8 mouse cellular contexts compared by ENCODE assay signal in genomic region chr12:112941776-112942713, GRCm38 (mm10). TPM values are rescaled to one million over a fixed set of nuclear protein-coding genes. Genes with fewer than 3 reads are reported as not detected.
DNase-seq lines count a peak whose midpoint lies in the region; ATAC-seq lines count a peak whose summit lies in the region.

Gene Nudt14 (minus strand): TSS chr12:112942124.

- H3K27ac ChIP-seq in intestine, embryonic 16.5 days (ENCODE audit: low read length): peak within 1 kb of the TSS; percentile 81
- H3K27ac ChIP-seq in limb, embryonic 12.5 days: peak within 1 kb of the TSS; percentile 69
- H3K27ac ChIP-seq in midbrain, embryonic 13.5 days: no peak within 1 kb of the TSS

- peak within 1 kb of the TSS; percentile 81 for H3K4me2 ChIP-seq in intestine, embryonic 16.5 days (ENCODE audit: low read depth, low read length)
- H3K4me2 ChIP-seq in limb, embryonic 12.5 days: peak within 1 kb of the TSS; percentile 74
- H3K4me2 ChIP-seq in midbrain, embryonic 13.5 days (replicated peaks): peak within 1 kb of the TSS; percentile 65

- H3K9me3 ChIP-seq in intestine, embryonic 16.5 days (ENCODE audit: control insufficient read depth, low read length): no peaks in the 10 kb centered on the region
- H3K9me3 ChIP-seq in limb, embryonic 12.5 days: no peaks in the 10 kb centered on the region
- no peaks in the 10 kb centered on the region for H3K9me3 ChIP-seq in midbrain, embryonic 13.5 days

- 2% methylated on average over 57 of the region's 58 CpGs for WGBS in intestine, embryonic 16.5 days
- 2% methylated on average over 55 of the region's 58 CpGs for WGBS in limb, embryonic 12.5 days
- WGBS in midbrain, embryonic 13.5 days: 3% methylated on average over 54 of the region's 58 CpGs

- DNase-seq in cerebellum, adult 11 months: peak; percentile 65
- DNase-seq in embryo, embryonic 10.5 days (ENCODE audit: low spot score): peak; percentile 88
- DNase-seq in gonadal fat pad, adult 2 months (ENCODE audit: low read depth): no peak
- peak; percentile 68 to 79 for DNase-seq in spleen, adult 18-20 months

- H3K27me3 ChIP-seq in intestine, embryonic 16.5 days (replicated peaks; ENCODE audit: control insufficient read depth, insufficient read depth, low read length): no peaks in the 10 kb centered on the region
- no peaks in the 10 kb centered on the region for H3K27me3 ChIP-seq in limb, embryonic 12.5 days
- H3K27me3 ChIP-seq in midbrain, embryonic 13.5 days: no peaks in the 10 kb centered on the region

- H3K4me3 ChIP-seq in intestine, embryonic 16.5 days (ENCODE audit: low read length): peak within 1 kb of the TSS; percentile 75
- peak within 1 kb of the TSS; percentile 74 for H3K4me3 ChIP-seq in limb, embryonic 12.5 days (replicated peaks)
- H3K4me3 ChIP-seq in midbrain, embryonic 13.5 days (replicated peaks): peak within 1 kb of the TSS; percentile 73

- H3K36me3 ChIP-seq in intestine, embryonic 16.5 days (ENCODE audit: control insufficient read depth, insufficient read depth, low read length): no peaks in the 10 kb centered on the region
- H3K36me3 ChIP-seq in limb, embryonic 12.5 days: no peaks in the 10 kb centered on the region
- no peaks in the 10 kb centered on the region for H3K36me3 ChIP-seq in midbrain, embryonic 13.5 days

- H3K9ac ChIP-seq in intestine, embryonic 16.5 days (ENCODE audit: low read depth, low read length): peak within 1 kb of the TSS; percentile 84
- peak within 1 kb of the TSS; percentile 80 for H3K9ac ChIP-seq in limb, embryonic 12.5 days (replicated peaks)
- peak within 1 kb of the TSS; percentile 80 for H3K9ac ChIP-seq in midbrain, embryonic 13.5 days (replicated peaks)

- peaks cover 24% of the 10 kb centered on the region for H3K4me1 ChIP-seq in intestine, embryonic 16.5 days (ENCODE audit: control insufficient read depth, insufficient read depth, low read length)
- peaks cover 32% of the 10 kb centered on the region for H3K4me1 ChIP-seq in limb, embryonic 12.5 days (replicated peaks)
- peaks cover 41% of the 10 kb centered on the region for H3K4me1 ChIP-seq in midbrain, embryonic 13.5 days (replicated peaks)

- no peak for ATAC-seq in cerebellum, adult (ENCODE audit: insufficient number of reproducible peaks, low FRiP score, low TSS enrichment)
- ATAC-seq in intestine, embryonic 16.5 days: peak; percentile 92
- peak; percentile 71 for ATAC-seq in limb, embryonic 12.5 days (ENCODE audit: insufficient number of reproducible peaks, insufficient read depth, low FRiP score, low TSS enrichment, low read depth)
- ATAC-seq in midbrain, embryonic 13.5 days: peak; percentile 76

RNA-seq across cellular contexts. Expression of gene Nudt14, which starts in this region (rescaled TPM):
- 47.3 and 51.0 TPM in 2 replicates for polyA plus RNA-seq in gonadal fat pad, adult 2 months (2012; rRNA removed)
- polyA plus RNA-seq in intestine, embryonic 16.5 days (2015; fragmentation: Nextera tagmentation; extraction: Ambion mirVana): 100 and 102 TPM in 2 replicates
- 81.6 and 95.2 TPM in 2 replicates for polyA plus RNA-seq in limb, embryonic 12.5 days (2016; fragmentation: Nextera tagmentation; extraction: Ambion mirVana)
- polyA plus RNA-seq in midbrain, embryonic 13.5 days (2015; fragmentation: Nextera tagmentation; extraction: Ambion mirVana): 53.7 and 61.9 TPM in 2 replicates
